ENCODE assay signal across 10 mouse cellular contexts in the genomic region with DNA sequence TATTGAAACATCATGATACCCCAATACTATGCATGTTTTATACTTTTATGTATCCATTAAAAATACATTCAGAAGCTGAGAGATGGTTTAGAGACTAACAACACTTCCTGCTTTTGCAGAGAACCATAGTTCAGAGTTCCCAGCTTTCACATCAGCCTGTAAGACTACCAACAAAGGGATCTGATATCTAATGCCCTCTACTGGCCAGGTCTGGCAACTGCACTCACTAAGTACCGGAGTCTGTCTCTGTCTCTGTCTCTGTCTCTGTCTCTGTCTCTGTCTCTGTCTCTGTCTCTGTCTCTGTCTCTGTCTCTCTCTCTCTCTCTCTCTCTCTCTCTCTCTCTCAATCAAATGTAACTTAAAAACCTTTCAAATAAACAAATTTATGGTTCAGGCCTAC. TPM values are rescaled to one million over a fixed set of nuclear protein-coding genes. Genes with fewer than 3 reads are reported as not detected.
DNase-seq lines count a peak whose midpoint lies in the region; TF ChIP-seq lines count a peak whose summit lies in the region.
"Had no signal": no experiment of that assay in that cellular context is flagged by ENCODE, and none has a peak within 500 bp of the region (broad histone marks: within the 10 kb centered on the region; RNA-seq: fewer than 3 reads in every experiment).

No protein-coding gene starts in this region.

- H3K27ac ChIP-seq in heart, adult 2 months: no peak overlapping the region
- H3K27ac ChIP-seq: embryonic facial prominence, embryonic 12.5 days had no signal

- TF ChIP-seq CTCF in heart, adult 2 months (IDR thresholded peaks at IDR 0.05): peak; percentile 61

- no peak overlapping the region for H3K4me3 ChIP-seq in heart, adult 2 months
- H3K4me3 ChIP-seq: embryonic facial prominence, embryonic 12.5 days had no signal

- TF ChIP-seq EP300 in heart, adult 2 months (IDR thresholded peaks at IDR 0.05; ENCODE audit: insufficient read depth, low read depth, low read length): no peak

- 63% methylated on average over 1 of the region's 1 CpGs for WGBS in heart, adult 2 months

- no peaks in the 10 kb centered on the region for H3K36me3 ChIP-seq in heart, adult 2 months (ENCODE audit: control insufficient read depth, insufficient read depth, low read length)
- H3K36me3 ChIP-seq: embryonic facial prominence, embryonic 12.5 days had no signal

- H3K9ac ChIP-seq in heart, adult 2 months (ENCODE audit: low read depth, low read length): no peak overlapping the region
- H3K9ac ChIP-seq: embryonic facial prominence, embryonic 12.5 days had no signal

- no peak for TF ChIP-seq POLR2A in heart, adult 2 months (IDR thresholded peaks at IDR 0.05; ENCODE audit: insufficient read depth, low read depth, low read length)

- no peak for DNase-seq in heart, adult 2 months
- DNase-seq in heart, postnatal 36 days: no peak
- DNase-seq in 3T3-L1 (ENCODE audit: low read depth, low spot score) (peak; percentile 50), R1 (ENCODE audit: low read depth, low spot score) (peak; percentile 64)
- DNase-seq in kidney, postnatal 14 days: peak; percentile 19
- no peak for DNase-seq in urinary bladder, postnatal 10 days (ENCODE audit: low spot score)
- no peak for DNase-seq in layer of hippocampus, adult 11-12 months (ENCODE audit: low spot score)
- DNase-seq in right cerebral cortex, postnatal 25 days: no peak

- intact Hi-C loops in heart, adult 2 months (cut with DNase I): no loop called here
- intact Hi-C loops in heart, postnatal 36 days (cut with DNase I): loop anchor here (5.0 kb wide), 1 partner anchor 182 kb away; no protein-coding TSS in a partner anchor

- no peaks in the 10 kb centered on the region for H3K79me2 ChIP-seq in heart, adult 2 months (replicated peaks; ENCODE audit: control insufficient read depth, insufficient read depth, low read length)

- no peaks in the 10 kb centered on the region; the same call in 1 of the 2 replicates for H3K27me3 ChIP-seq in heart, adult 2 months (ENCODE audit: control insufficient read depth, insufficient read depth, low read length)

- H3K4me1 ChIP-seq in heart, adult 2 months (ENCODE audit: control insufficient read depth, insufficient read depth, low read length): no peaks in the 10 kb centered on the region

RNA-seq across cellular contexts. Expression of a gene that starts 25.6 kb away (rescaled TPM):
- total RNA-seq in heart, adult 2 months (2021): not detected
- not detected in 2 replicates for polyA plus RNA-seq in heart, adult 2 months (2012; rRNA removed)
- not detected for total RNA-seq in heart, postnatal 36 days (2021)
- total RNA-seq: left cerebral cortex, adult 18-20 months had no signal

Comparison
In these comparisons a context has a peak if more than half of its experiments do, and no peak if none do; other contexts are left out.
1. DNase-seq: peak in 3T3-L1 (single experiment), R1 (single experiment) and kidney, postnatal 14 days (single experiment); none in heart, adult 2 months (0 of 2), heart, postnatal 36 days (0 of 2), urinary bladder, postnatal 10 days (single experiment), layer of hippocampus, adult 11-12 months (single experiment) and right cerebral cortex, postnatal 25 days (single experiment).